19 mouse cellular contexts compared by ENCODE assay signal in genomic region chr11:101581081-101581764, GRCm38 (mm10). TPM values are rescaled to one million over a fixed set of nuclear protein-coding genes. Genes with fewer than 3 reads are reported as not detected.
DNase-seq lines count a peak whose midpoint lies in the region; ATAC-seq and TF ChIP-seq lines count a peak whose summit lies in the region.
"Had no signal": no experiment of that assay in that cellular context is flagged by ENCODE, and none has a peak within 500 bp of the region (broad histone marks: within the 10 kb centered on the region; RNA-seq: fewer than 3 reads in every experiment).

No protein-coding gene starts in this region.

- TF ChIP-seq CTCF in small intestine, adult 2 months (IDR thresholded peaks at IDR 0.05; ENCODE audit: extremely low read depth, insufficient read length, insufficient replicate concordance, low read depth, low read length), result no peak

- no peak for DNase-seq in kidney, postnatal 14 days
- no peak for DNase-seq in lung, postnatal 14 days
- no peak for DNase-seq in right cerebral cortex, postnatal 10 days (ENCODE audit: low spot score in 2 of 2)
- no peak for DNase-seq in embryonic facial prominence, embryonic 10.5 days (ENCODE audit: low spot score)

- 70% methylated on average over 6 of the region's 6 CpGs for WGBS in kidney, embryonic 16.5 days
- 75% methylated on average over 6 of the region's 6 CpGs for WGBS in intestine, embryonic 16.5 days
- WGBS in liver, embryonic 15.5 days (ENCODE audit: insufficient replicate concordance), result 50% methylated on average over 6 of the region's 6 CpGs
- 65% methylated on average over 6 of the region's 6 CpGs for WGBS in small intestine, adult 2 months
- whole genome bisulfite sequencing in embryonic facial prominence, embryonic 10.5 days, result 72% methylated on average over 6 of the region's 6 CpGs

- peaks cover 29% of the 10 kb centered on the region for H3K36me3 ChIP-seq in kidney, embryonic 16.5 days (ENCODE audit: insufficient read depth, low read length)
- peaks cover 12% of the 10 kb centered on the region; the same call in 1 of the 2 replicates for H3K36me3 ChIP-seq in intestine, embryonic 16.5 days (ENCODE audit: control insufficient read depth, insufficient read depth, low read length)
- H3K36me3 ChIP-seq in liver, embryonic 15.5 days (replicated peaks), result peaks cover 55% of the 10 kb centered on the region
- peaks cover 45% of the 10 kb centered on the region for H3K36me3 ChIP-seq in small intestine, adult 2 months (ENCODE audit: control insufficient read depth, insufficient read depth, low read length)
- H3K36me3 ChIP-seq in embryonic facial prominence, embryonic 10.5 days (replicated peaks), result peaks cover 55% of the 10 kb centered on the region

- no peak for ATAC-seq in kidney, embryonic 16.5 days (ENCODE audit: low FRiP score, low TSS enrichment)
- no peak for ATAC-seq in intestine, embryonic 16.5 days
- no peak for ATAC-seq in liver, embryonic 15.5 days (ENCODE audit: insufficient read depth)
- ATAC-seq: hindbrain, embryonic 16.5 days had no signal

- no peak overlapping the region for H3K4me3 ChIP-seq in kidney, embryonic 16.5 days (ENCODE audit: low read length)
- H3K4me3 ChIP-seq in intestine, embryonic 16.5 days (ENCODE audit: low read length), result no peak overlapping the region
- no peak overlapping the region for H3K4me3 ChIP-seq in liver, embryonic 15.5 days (replicated peaks)
- no peak overlapping the region for H3K4me3 ChIP-seq in small intestine, adult 2 months (ENCODE audit: low read depth, low read length)
- no peak overlapping the region for H3K4me3 ChIP-seq in embryonic facial prominence, embryonic 10.5 days

- H3K9ac ChIP-seq in kidney, embryonic 16.5 days (replicated peaks; ENCODE audit: low read length), result no peak overlapping the region
- no peak overlapping the region for H3K9ac ChIP-seq in intestine, embryonic 16.5 days (ENCODE audit: low read depth, low read length)
- no peak overlapping the region for H3K9ac ChIP-seq in liver, embryonic 15.5 days

- no peaks in the 10 kb centered on the region for H3K9me3 ChIP-seq in kidney, embryonic 16.5 days (ENCODE audit: low read length)
- H3K9me3 ChIP-seq in intestine, embryonic 16.5 days (ENCODE audit: control insufficient read depth, low read length), result no peaks in the 10 kb centered on the region
- no peaks in the 10 kb centered on the region for H3K9me3 ChIP-seq in liver, embryonic 15.5 days (replicated peaks)
- no peaks in the 10 kb centered on the region for H3K9me3 ChIP-seq in embryonic facial prominence, embryonic 10.5 days
- H3K9me3 ChIP-seq: forebrain, embryonic 12.5 days; limb, embryonic 12.5 days; lung, embryonic 15.5 days had no signal

- H3K27ac ChIP-seq in kidney, embryonic 16.5 days (ENCODE audit: low read length), result 0 out of 2 replicates have a peak overlapping the region, but pooled peaks have one; percentile 10
- H3K27ac ChIP-seq in intestine, embryonic 16.5 days (ENCODE audit: low read length), result peak overlapping the region; percentile 51; the same call in 1 of the 2 replicates
- H3K27ac ChIP-seq in liver, embryonic 15.5 days (replicated peaks), result peak overlapping the region; percentile 58
- H3K27ac ChIP-seq in small intestine, adult 2 months (ENCODE audit: insufficient read depth, low read depth, low read length), result 0 out of 2 replicates have a peak overlapping the region, but pooled peaks have one; percentile 16
- H3K27ac ChIP-seq in embryonic facial prominence, embryonic 10.5 days (replicated peaks), result no peak overlapping the region
- H3K27ac ChIP-seq: forebrain, embryonic 12.5 days; limb, embryonic 12.5 days; lung, embryonic 15.5 days had no signal

- no peak for TF ChIP-seq POLR2A in small intestine, adult 2 months (IDR thresholded peaks at IDR 0.05; ENCODE audit: low read depth, low read length)

- no peaks in the 10 kb centered on the region for H3K27me3 ChIP-seq in kidney, embryonic 16.5 days (ENCODE audit: insufficient read depth, low read length)
- no peaks in the 10 kb centered on the region for H3K27me3 ChIP-seq in intestine, embryonic 16.5 days (replicated peaks; ENCODE audit: control insufficient read depth, insufficient read depth, low read length)
- H3K27me3 ChIP-seq in liver, embryonic 15.5 days, result no peaks in the 10 kb centered on the region
- H3K27me3 ChIP-seq in small intestine, adult 2 months (ENCODE audit: control insufficient read depth, insufficient read depth, low read length), result no peaks in the 10 kb centered on the region
- H3K27me3 ChIP-seq in embryonic facial prominence, embryonic 10.5 days (replicated peaks; ENCODE audit: low read depth, poor library complexity, severe bottlenecking), result no peaks in the 10 kb centered on the region
- H3K27me3 ChIP-seq: forebrain, embryonic 12.5 days; limb, embryonic 12.5 days; lung, embryonic 15.5 days had no signal

- peaks cover 8% of the 10 kb centered on the region for H3K4me1 ChIP-seq in kidney, embryonic 16.5 days (ENCODE audit: insufficient read depth, low read length)
- peaks cover 5% of the 10 kb centered on the region for H3K4me1 ChIP-seq in intestine, embryonic 16.5 days (ENCODE audit: control insufficient read depth, insufficient read depth, low read length)
- H3K4me1 ChIP-seq in liver, embryonic 15.5 days (replicated peaks), result peaks cover 14% of the 10 kb centered on the region
- no peaks in the 10 kb centered on the region; the same call in 1 of the 2 replicates for H3K4me1 ChIP-seq in small intestine, adult 2 months (ENCODE audit: control insufficient read depth, insufficient read depth, insufficient read length, low read length)
- H3K4me1 ChIP-seq in embryonic facial prominence, embryonic 10.5 days, result peaks cover 9% of the 10 kb centered on the region

- no peak overlapping the region for H3K4me2 ChIP-seq in kidney, embryonic 16.5 days (replicated peaks; ENCODE audit: low read depth, low read length)
- H3K4me2 ChIP-seq in intestine, embryonic 16.5 days (ENCODE audit: low read depth, low read length), result no peak overlapping the region
- H3K4me2 ChIP-seq in liver, embryonic 15.5 days, result no peak overlapping the region

RNA-seq across cellular contexts. Expression of gene Tmem106a, which starts 0.8 kb away (rescaled TPM):
- polyA plus RNA-seq in kidney, embryonic 16.5 days (2015; fragmentation: Nextera tagmentation; extraction: Ambion mirVana), result 7.0 and 8.2 TPM in 2 replicates
- 38.6 and 49.4 TPM in 2 replicates for polyA plus RNA-seq in intestine, embryonic 16.5 days (2015; fragmentation: Nextera tagmentation; extraction: Ambion mirVana)
- 7.7 and 7.8 TPM in 2 replicates for polyA plus RNA-seq in liver, embryonic 15.5 days (2015; fragmentation: Nextera tagmentation; extraction: Ambion mirVana)
- 57.2 and 171 TPM in 2 replicates for polyA plus RNA-seq in small intestine, adult 2 months (2012; rRNA removed)
- 1.5 and 2.1 TPM in 2 replicates for polyA plus RNA-seq in embryonic facial prominence, embryonic 10.5 days (2016; fragmentation: Nextera tagmentation; extraction: Ambion mirVana)

RNA-seq across cellular contexts. Expression of gene Gm11634, which starts 17.8 kb away (rescaled TPM):
- polyA plus RNA-seq in kidney, embryonic 16.5 days (2015; fragmentation: Nextera tagmentation; extraction: Ambion mirVana), result not detected in 2 replicates
- polyA plus RNA-seq in intestine, embryonic 16.5 days (2015; fragmentation: Nextera tagmentation; extraction: Ambion mirVana), result not detected in 2 replicates
- polyA plus RNA-seq in liver, embryonic 15.5 days (2015; fragmentation: Nextera tagmentation; extraction: Ambion mirVana), result 0.16 TPM in 1 of 2 replicates, not detected in the other
- polyA plus RNA-seq in small intestine, adult 2 months (2012; rRNA removed), result not detected in 2 replicates
- polyA plus RNA-seq in embryonic facial prominence, embryonic 10.5 days (2016; fragmentation: Nextera tagmentation; extraction: Ambion mirVana), result not detected in 2 replicates
- polyA plus RNA-seq: brain, embryonic 14.5 days; embryonic facial prominence, embryonic 11.5 days; forebrain, embryonic 12.5 days; heart, adult 2 months; heart, embryonic 14.5 days; hindbrain, embryonic 16.5 days; limb, embryonic 12.5 days; lung, embryonic 15.5 days; midbrain, embryonic 14.5 days; stomach, embryonic 16.5 days; thymus, postnatal 0 days had no signal

RNA-seq across cellular contexts. Expression of gene Nbr1, which starts 29.3 kb away (rescaled TPM):
- 84.7 and 90.0 TPM in 2 replicates for polyA plus RNA-seq in kidney, embryonic 16.5 days (2015; fragmentation: Nextera tagmentation; extraction: Ambion mirVana)
- polyA plus RNA-seq in intestine, embryonic 16.5 days (2015; fragmentation: Nextera tagmentation; extraction: Ambion mirVana), result 56.2 and 65.5 TPM in 2 replicates
- 39.5 and 49.8 TPM in 2 replicates for polyA plus RNA-seq in liver, embryonic 15.5 days (2015; fragmentation: Nextera tagmentation; extraction: Ambion mirVana)
- 47.4 and 116 TPM in 2 replicates for polyA plus RNA-seq in small intestine, adult 2 months (2012; rRNA removed)
- 68.0 and 70.0 TPM in 2 replicates for polyA plus RNA-seq in embryonic facial prominence, embryonic 10.5 days (2016; fragmentation: Nextera tagmentation; extraction: Ambion mirVana)

RNA-seq across cellular contexts. Expression of gene Brca1, which starts 29.5 kb away (rescaled TPM):
- polyA plus RNA-seq in kidney, embryonic 16.5 days (2015; fragmentation: Nextera tagmentation; extraction: Ambion mirVana), result 12.5 and 14.9 TPM in 2 replicates
- polyA plus RNA-seq in intestine, embryonic 16.5 days (2015; fragmentation: Nextera tagmentation; extraction: Ambion mirVana), result 6.0 and 6.8 TPM in 2 replicates
- 11.5 and 12.5 TPM in 2 replicates for polyA plus RNA-seq in liver, embryonic 15.5 days (2015; fragmentation: Nextera tagmentation; extraction: Ambion mirVana)
- polyA plus RNA-seq in small intestine, adult 2 months (2012; rRNA removed), result 0.24 and 1.0 TPM in 2 replicates
- polyA plus RNA-seq in embryonic facial prominence, embryonic 10.5 days (2016; fragmentation: Nextera tagmentation; extraction: Ambion mirVana), result 23.7 and 27.0 TPM in 2 replicates

RNA-seq across cellular contexts. Expression of gene Rdm1, which starts 45.8 kb away (rescaled TPM):
- 41.7 and 43.1 TPM in 2 replicates for polyA plus RNA-seq in kidney, embryonic 16.5 days (2015; fragmentation: Nextera tagmentation; extraction: Ambion mirVana)
- polyA plus RNA-seq in intestine, embryonic 16.5 days (2015; fragmentation: Nextera tagmentation; extraction: Ambion mirVana), result 36.3 and 41.7 TPM in 2 replicates
- polyA plus RNA-seq in liver, embryonic 15.5 days (2015; fragmentation: Nextera tagmentation; extraction: Ambion mirVana), result 10.7 and 12.1 TPM in 2 replicates
- 6.3 and 12.4 TPM in 2 replicates for polyA plus RNA-seq in small intestine, adult 2 months (2012; rRNA removed)
- polyA plus RNA-seq in embryonic facial prominence, embryonic 10.5 days (2016; fragmentation: Nextera tagmentation; extraction: Ambion mirVana), result 28.2 and 29.4 TPM in 2 replicates
